Mouse (Mus musculus): ENCODE results near the gene Mtcl1. TPM values are rescaled to one million over a fixed set of nuclear protein-coding genes. Genes with fewer than 3 reads are reported as not detected.
A peak's percentile ranks its signal among the peaks of the same experiment; 100 is the strongest.

The Mtcl1 gene
- polyA plus RNA-seq, 1 experiment from 2014 or later: 56.8 TPM

DNA sequence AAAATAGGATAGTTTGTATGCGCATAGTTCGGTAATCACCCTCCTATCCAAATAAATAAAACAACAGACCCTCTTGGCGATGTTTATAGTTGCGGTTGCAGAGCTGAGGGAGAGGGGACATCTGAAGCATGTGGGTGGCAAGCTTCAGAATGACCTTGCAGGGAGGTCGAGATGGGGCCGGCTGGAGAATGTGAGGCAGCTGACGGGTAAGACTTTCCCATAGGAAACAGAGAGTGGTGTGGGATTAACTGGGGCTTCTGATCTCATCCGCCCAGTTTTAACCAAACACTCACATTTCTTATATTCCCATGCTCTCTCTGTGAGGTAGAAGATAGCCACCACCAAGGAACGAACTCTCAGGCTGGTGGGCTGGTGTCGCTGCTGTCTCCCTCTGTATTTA lies 134.1 kb downstream of the Mtcl1 start:
- H3K4me3 ChIP-seq (replicated peaks): no peak overlapping the region
- 0 out of 2 replicates have a peak overlapping the region, but pooled peaks have one; percentile 2 for H3K27ac ChIP-seq
- H3K9me3 ChIP-seq: no peaks in the 10 kb centered on the region
- ATAC-seq: 0 out of 2 replicates have a peak, but pooled peaks have one; percentile 37
- no peaks in the 10 kb centered on the region for H3K36me3 ChIP-seq
- H3K9ac ChIP-seq (replicated peaks): 0 out of 2 replicates have a peak overlapping the region, but pooled peaks have one; percentile 5
- peak overlapping the region; percentile 7; the same call in 1 of the 2 replicates for H3K4me2 ChIP-seq (replicated peaks)
- H3K27me3 ChIP-seq: no peaks in the 10 kb centered on the region
- WGBS: 28% methylated on average over 10 of the region's 10 CpGs
- peaks cover 21% of the 10 kb centered on the region for H3K4me1 ChIP-seq (replicated peaks)

GRCm38 (mm10) chr17:66314566-66315285 lies 134.8 kb downstream of the Mtcl1 start:
- WGBS: 45% methylated on average over 13 of the region's 13 CpGs
- H3K27ac ChIP-seq: peak overlapping the region; percentile 36; the same call in 1 of the 2 replicates
- H3K9me3 ChIP-seq: no peaks in the 10 kb centered on the region
- ATAC-seq: 0 out of 2 replicates have a peak, but pooled peaks have one; percentile 17
- no peak overlapping the region for H3K4me3 ChIP-seq (replicated peaks)
- H3K4me1 ChIP-seq (replicated peaks): peaks cover 21% of the 10 kb centered on the region
- 0 out of 2 replicates have a peak overlapping the region, but pooled peaks have one; percentile 20 for H3K4me2 ChIP-seq (replicated peaks)
- no peaks in the 10 kb centered on the region for H3K36me3 ChIP-seq
- H3K9ac ChIP-seq (replicated peaks): no peak overlapping the region
- no peaks in the 10 kb centered on the region for H3K27me3 ChIP-seq

DNA sequence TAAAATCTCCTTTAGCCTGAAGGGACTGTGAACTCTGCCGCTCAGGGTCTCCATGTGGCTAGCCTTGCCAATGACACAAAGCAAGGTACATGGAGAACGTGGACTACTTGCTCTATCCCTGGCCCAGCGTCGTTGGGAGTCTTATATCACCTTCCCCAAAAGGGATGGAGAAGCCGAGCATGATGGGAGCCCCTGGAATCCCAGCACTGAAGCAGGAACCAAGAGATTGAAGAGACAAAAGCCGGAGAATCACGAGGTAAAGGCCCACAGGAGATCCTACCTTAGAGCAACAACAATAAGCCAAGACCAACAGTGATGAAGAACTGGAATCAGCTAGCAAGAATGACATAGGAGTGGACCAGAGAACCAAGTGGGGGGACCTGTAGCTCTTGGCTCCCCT lies 147.6 kb downstream of the Mtcl1 start:
- H3K27ac ChIP-seq: no peak overlapping the region
- no peaks in the 10 kb centered on the region for H3K9me3 ChIP-seq
- no peaks in the 10 kb centered on the region for H3K4me1 ChIP-seq (replicated peaks)
- no peak overlapping the region for H3K4me2 ChIP-seq (replicated peaks)
- 81% methylated on average over 7 of the region's 7 CpGs for WGBS
- H3K36me3 ChIP-seq: no peaks in the 10 kb centered on the region
- ATAC-seq: no peak
- H3K27me3 ChIP-seq: no peaks in the 10 kb centered on the region
- no peak overlapping the region for H3K4me3 ChIP-seq (replicated peaks)
- H3K9ac ChIP-seq (replicated peaks): no peak overlapping the region

DNA sequence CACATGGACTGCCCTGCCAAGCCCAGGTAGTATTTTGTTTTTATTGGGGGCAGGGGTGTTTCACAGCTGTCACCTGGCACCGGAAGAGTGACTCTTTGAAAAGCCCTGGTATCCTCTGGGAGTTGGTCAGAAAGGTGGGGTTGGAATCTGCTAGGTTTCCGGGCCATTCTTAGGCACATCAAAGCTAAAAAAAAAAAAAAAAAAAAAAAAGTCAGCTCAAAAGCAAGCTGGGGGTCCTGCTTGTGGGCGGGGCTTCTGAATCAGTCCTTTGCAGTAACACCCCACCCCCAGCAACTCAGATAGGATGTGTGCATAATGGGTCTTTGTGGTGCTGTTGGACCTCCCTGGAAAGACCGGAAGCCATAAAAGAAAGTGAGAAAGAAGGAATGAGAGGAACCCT lies 148.3 kb downstream of the Mtcl1 start:
- 80% methylated on average over 4 of the region's 4 CpGs for WGBS
- no peak overlapping the region for H3K27ac ChIP-seq
- ATAC-seq: no peak
- H3K9ac ChIP-seq (replicated peaks): no peak overlapping the region
- no peaks in the 10 kb centered on the region for H3K4me1 ChIP-seq (replicated peaks)
- H3K4me3 ChIP-seq (replicated peaks): no peak overlapping the region
- H3K4me2 ChIP-seq (replicated peaks): no peak overlapping the region
- H3K27me3 ChIP-seq: no peaks in the 10 kb centered on the region
- no peaks in the 10 kb centered on the region for H3K9me3 ChIP-seq
- H3K36me3 ChIP-seq: no peaks in the 10 kb centered on the region

- WGBS: 98% methylated on average over 3 of the region's 3 CpGs
These were observed 151.8 kb downstream of the Mtcl1 start for GRCm38 (mm10) chr17:66297721-66298120.

GRCm38 (mm10) chr17:66293581-66293980 lies 156.0 kb downstream of the Mtcl1 start:
- WGBS: 92% methylated on average over 4 of the region's 4 CpGs

More at GRCm38 (mm10) chr17:66297721-66298120, 151.8 kb downstream of the Mtcl1 start:
- no peak for ATAC-seq
- no peak overlapping the region for H3K9ac ChIP-seq (replicated peaks)
- H3K4me1 ChIP-seq (replicated peaks): no peaks in the 10 kb centered on the region
- no peaks in the 10 kb centered on the region for H3K9me3 ChIP-seq
- H3K4me3 ChIP-seq (replicated peaks): no peak overlapping the region
- no peaks in the 10 kb centered on the region for H3K36me3 ChIP-seq
- no peak overlapping the region for H3K27ac ChIP-seq
- no peak overlapping the region for H3K4me2 ChIP-seq (replicated peaks)
- no peaks in the 10 kb centered on the region for H3K27me3 ChIP-seq

GRCm38 (mm10) chr17:66289894-66290293 lies 159.7 kb downstream of the Mtcl1 start:
- 91% methylated on average over 4 of the region's 4 CpGs for WGBS
- no peaks in the 10 kb centered on the region for H3K4me1 ChIP-seq (replicated peaks)
- no peak overlapping the region for H3K4me3 ChIP-seq (replicated peaks)
- no peak for ATAC-seq
- H3K27ac ChIP-seq: no peak overlapping the region
- no peak overlapping the region for H3K4me2 ChIP-seq (replicated peaks)
- no peaks in the 10 kb centered on the region for H3K9me3 ChIP-seq
- H3K36me3 ChIP-seq: no peaks in the 10 kb centered on the region
- H3K9ac ChIP-seq (replicated peaks): no peak overlapping the region
- no peaks in the 10 kb centered on the region for H3K27me3 ChIP-seq

More at GRCm38 (mm10) chr17:66293581-66293980, 156.0 kb downstream of the Mtcl1 start:
- Histone ChIP-seq H3K27me3 (no peaks in the 10 kb centered on the region), H3K4me1 (replicated peaks) (no peaks in the 10 kb centered on the region), H3K4me3 (replicated peaks) (no peak overlapping the region), H3K36me3 (no peaks in the 10 kb centered on the region), H3K9ac (replicated peaks) (no peak overlapping the region), H3K9me3 (no peaks in the 10 kb centered on the region), H3K4me2 (replicated peaks) (no peak overlapping the region), H3K27ac (no peak overlapping the region)
- ATAC-seq: no peak

Other genes starting within 250 kb of the Mtcl1 start
- 52.0 and 59.0 TPM in 2 replicates for gene Rab12, start 70.0 kb upstream of the Mtcl1 start, polyA plus RNA-seq (2015; fragmentation: Nextera tagmentation; extraction: Ambion mirVana)
- gene Themis3, start 144.9 kb upstream of the Mtcl1 start, polyA plus RNA-seq (2015; fragmentation: Nextera tagmentation; extraction: Ambion mirVana): not detected in 2 replicates